Comparison of ENCODE assay signal across 32 mouse cellular contexts in genomic region chr11:100050451-100050850, GRCm38 (mm10). TPM values are rescaled to one million over a fixed set of nuclear protein-coding genes. Genes with fewer than 3 reads are reported as not detected.
"Had no signal": no experiment of that assay in that cellular context is flagged by ENCODE, and none has a peak within 500 bp of the region (broad histone marks: within the 10 kb centered on the region; RNA-seq: fewer than 3 reads in every experiment).

TSS of gene Krt31 (minus strand) at chr11:100050551.

- H3K4me2 ChIP-seq: embryonic facial prominence, embryonic 12.5 days; embryonic facial prominence, embryonic 13.5 days; embryonic facial prominence, embryonic 15.5 days; forebrain, embryonic 12.5 days; forebrain, embryonic 13.5 days; forebrain, embryonic 15.5 days had no signal

- H3K36me3 ChIP-seq: embryonic facial prominence, embryonic 10.5 days; embryonic facial prominence, embryonic 12.5 days; embryonic facial prominence, embryonic 13.5 days; embryonic facial prominence, embryonic 15.5 days; forebrain, embryonic 10.5 days; forebrain, embryonic 12.5 days; forebrain, embryonic 15.5 days had no signal

- DNase-seq: cerebellum, adult 2 months; cerebellum, adult 8-10 months; cerebellum, adult 9-10 months; cerebellum, adult 9-11 months; cerebellum, postnatal 10 days; cerebellum, postnatal 14 days; cerebellum, postnatal 25 days; cerebellum, postnatal 36 days; embryo, embryonic 11 days; forebrain, postnatal 0 days; gastrocnemius, adult 2 months; gastrocnemius, postnatal 10 days; gastrocnemius, postnatal 14 days; gastrocnemius, postnatal 25 days; gastrocnemius, postnatal 36 days; heart, adult 18-20 months; heart, adult 2 months had no signal

- H3K4me3 ChIP-seq: embryonic facial prominence, embryonic 10.5 days; embryonic facial prominence, embryonic 12.5 days; embryonic facial prominence, embryonic 13.5 days; embryonic facial prominence, embryonic 15.5 days; erythroblast, embryonic 14.5 days; forebrain, embryonic 10.5 days; forebrain, embryonic 12.5 days; forebrain, embryonic 13.5 days; forebrain, embryonic 15.5 days; gastrocnemius, adult 2 months; heart, adult 2 months had no signal

- H3K9ac ChIP-seq: embryonic facial prominence, embryonic 12.5 days; embryonic facial prominence, embryonic 13.5 days; embryonic facial prominence, embryonic 15.5 days; forebrain, embryonic 12.5 days; forebrain, embryonic 13.5 days; forebrain, embryonic 15.5 days; forebrain, postnatal 0 days had no signal

- ATAC-seq: forebrain, embryonic 13.5 days; forebrain, embryonic 14.5 days; forebrain, embryonic 15.5 days; forebrain, embryonic 16.5 days; forebrain, postnatal 0 days had no signal

- H3K4me1 ChIP-seq: embryonic facial prominence, embryonic 10.5 days; embryonic facial prominence, embryonic 12.5 days; embryonic facial prominence, embryonic 13.5 days; embryonic facial prominence, embryonic 15.5 days; forebrain, embryonic 10.5 days; forebrain, embryonic 12.5 days; forebrain, embryonic 13.5 days; forebrain, embryonic 15.5 days had no signal

- H3K27me3 ChIP-seq: embryonic facial prominence, embryonic 12.5 days; embryonic facial prominence, embryonic 13.5 days; embryonic facial prominence, embryonic 15.5 days; forebrain, embryonic 12.5 days; forebrain, embryonic 13.5 days; forebrain, embryonic 15.5 days had no signal

- H3K27ac ChIP-seq: embryonic facial prominence, embryonic 10.5 days; embryonic facial prominence, embryonic 12.5 days; embryonic facial prominence, embryonic 13.5 days; embryonic facial prominence, embryonic 15.5 days; forebrain, embryonic 10.5 days; forebrain, embryonic 12.5 days; forebrain, embryonic 13.5 days; forebrain, embryonic 15.5 days; gastrocnemius, adult 2 months; heart, adult 2 months had no signal

- H3K9me3 ChIP-seq: embryonic facial prominence, embryonic 10.5 days; embryonic facial prominence, embryonic 12.5 days; embryonic facial prominence, embryonic 13.5 days; embryonic facial prominence, embryonic 15.5 days; forebrain, embryonic 10.5 days; forebrain, embryonic 12.5 days; forebrain, embryonic 13.5 days; forebrain, embryonic 15.5 days had no signal

RNA-seq across cellular contexts. Expression of gene Krt31, which starts in this region (rescaled TPM):
- polyA plus RNA-seq: cerebellum, adult 2 months; cortical plate, adult 2 months; embryonic facial prominence, embryonic 10.5 days; embryonic facial prominence, embryonic 11.5 days; embryonic facial prominence, embryonic 12.5 days; embryonic facial prominence, embryonic 13.5 days; erythroblast, embryonic 14.5 days; forebrain, embryonic 10.5 days; forebrain, embryonic 11.5 days; forebrain, embryonic 12.5 days; forebrain, embryonic 13.5 days; forebrain, embryonic 14.5 days; forebrain, embryonic 15.5 days; forebrain, embryonic 16.5 days; forebrain, postnatal 0 days; frontal cortex, adult 2 months had no signal
